Mouse (Mus musculus): Measurements from ENCODE around the gene Csrnp1. TPM values are rescaled to one million over a fixed set of nuclear protein-coding genes. Genes with fewer than 3 reads are reported as not detected.
A peak's percentile ranks its signal among the peaks of the same experiment; 100 is the strongest.

The Csrnp1 gene
- polyA plus RNA-seq, 1 experiment from 2014 or later = 2.2 TPM

DNA sequence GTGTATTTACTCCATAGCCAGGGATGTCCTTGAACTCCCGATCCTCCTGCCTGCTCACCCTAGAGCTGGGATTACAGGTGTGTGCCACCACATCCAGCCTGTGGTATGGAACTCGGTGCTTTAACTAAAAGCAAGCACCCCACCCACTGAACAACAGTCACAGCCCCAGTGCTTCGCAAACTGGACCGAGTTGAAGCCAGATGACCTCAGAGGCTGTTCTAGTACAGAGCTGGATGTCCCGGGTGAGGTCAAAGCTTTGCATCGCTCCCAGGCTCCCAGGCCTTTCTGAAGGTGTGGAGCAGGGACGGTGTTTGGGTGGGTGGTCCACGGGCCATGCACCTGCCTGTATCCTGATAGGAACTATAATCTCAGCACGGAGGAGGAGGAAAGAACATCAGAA, 33.1 kb downstream of the Csrnp1 start:
- H3K9ac ChIP-seq = no peak overlapping the region
- ATAC-seq (ENCODE audit: low FRiP score) = no peak
- no peaks in the 10 kb centered on the region for H3K27me3 ChIP-seq
- WGBS = 80% methylated on average over 9 of the region's 9 CpGs
- no peaks in the 10 kb centered on the region for H3K9me3 ChIP-seq
- H3K36me3 ChIP-seq (replicated peaks) = no peaks in the 10 kb centered on the region
- no peak overlapping the region for H3K27ac ChIP-seq
- H3K4me3 ChIP-seq (replicated peaks) = no peak overlapping the region
- no peak overlapping the region for H3K4me2 ChIP-seq
- no peaks in the 10 kb centered on the region for H3K4me1 ChIP-seq

DNA sequence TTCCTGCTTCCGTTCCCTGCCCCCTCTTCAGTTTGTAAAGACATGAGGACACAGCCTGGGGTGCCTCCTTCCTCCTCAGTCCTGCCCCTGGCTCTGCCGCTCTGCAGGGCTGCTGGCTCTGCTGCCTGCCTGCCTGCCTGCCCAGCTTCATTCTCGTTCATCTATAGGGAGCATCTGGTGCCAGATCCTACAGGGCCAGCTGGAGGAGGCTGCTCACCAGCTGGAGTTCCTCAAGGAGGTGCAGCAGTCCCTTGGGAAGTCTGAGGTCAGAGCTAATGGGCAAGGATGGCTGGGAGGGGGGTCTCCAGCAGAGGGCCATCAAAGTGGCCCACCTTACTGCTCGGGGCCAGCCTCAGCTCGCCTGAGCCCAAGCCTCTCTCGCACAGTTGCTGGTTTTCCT, 34.0 kb downstream of the Csrnp1 start:
- ATAC-seq (ENCODE audit: low FRiP score) = no peak
- Histone ChIP-seq H3K4me3 (replicated peaks) (no peak overlapping the region), H3K4me1 (no peaks in the 10 kb centered on the region), H3K36me3 (replicated peaks) (no peaks in the 10 kb centered on the region), H3K27me3 (no peaks in the 10 kb centered on the region), H3K9ac (no peak overlapping the region), H3K27ac (no peak overlapping the region), H3K9me3 (no peaks in the 10 kb centered on the region), H3K4me2 (no peak overlapping the region)
- 62% methylated on average over 6 of the region's 6 CpGs for WGBS

DNA sequence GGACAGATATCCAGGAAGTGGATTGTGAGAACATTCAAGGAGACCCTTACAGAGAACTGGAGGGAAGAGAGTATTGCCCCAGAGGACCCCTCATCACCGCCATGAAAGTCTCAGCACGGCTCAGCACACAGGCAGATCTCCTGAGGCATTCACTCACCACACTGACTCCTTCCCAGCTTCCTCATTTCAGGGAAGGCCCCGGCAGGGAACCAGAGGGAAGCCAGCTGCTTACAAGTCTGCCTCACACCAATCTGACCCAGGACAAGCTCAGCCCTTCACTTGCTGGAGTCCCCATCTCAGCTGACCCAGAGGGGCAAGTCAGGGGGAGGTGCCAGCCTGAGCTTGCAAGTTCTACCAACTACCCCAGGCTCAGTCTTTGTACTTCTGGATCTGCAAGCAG, 35.7 kb downstream of the Csrnp1 start:
- H3K36me3 ChIP-seq (replicated peaks) = no peaks in the 10 kb centered on the region
- no peaks in the 10 kb centered on the region for H3K4me1 ChIP-seq
- no peak overlapping the region for H3K9ac ChIP-seq
- no peak overlapping the region for H3K4me3 ChIP-seq (replicated peaks)
- H3K4me2 ChIP-seq = no peak overlapping the region
- H3K27me3 ChIP-seq = no peaks in the 10 kb centered on the region
- no peak for ATAC-seq (ENCODE audit: low FRiP score)
- H3K9me3 ChIP-seq = no peaks in the 10 kb centered on the region
- WGBS = 69% methylated on average over 3 of the region's 3 CpGs
- no peak overlapping the region for H3K27ac ChIP-seq

DNA sequence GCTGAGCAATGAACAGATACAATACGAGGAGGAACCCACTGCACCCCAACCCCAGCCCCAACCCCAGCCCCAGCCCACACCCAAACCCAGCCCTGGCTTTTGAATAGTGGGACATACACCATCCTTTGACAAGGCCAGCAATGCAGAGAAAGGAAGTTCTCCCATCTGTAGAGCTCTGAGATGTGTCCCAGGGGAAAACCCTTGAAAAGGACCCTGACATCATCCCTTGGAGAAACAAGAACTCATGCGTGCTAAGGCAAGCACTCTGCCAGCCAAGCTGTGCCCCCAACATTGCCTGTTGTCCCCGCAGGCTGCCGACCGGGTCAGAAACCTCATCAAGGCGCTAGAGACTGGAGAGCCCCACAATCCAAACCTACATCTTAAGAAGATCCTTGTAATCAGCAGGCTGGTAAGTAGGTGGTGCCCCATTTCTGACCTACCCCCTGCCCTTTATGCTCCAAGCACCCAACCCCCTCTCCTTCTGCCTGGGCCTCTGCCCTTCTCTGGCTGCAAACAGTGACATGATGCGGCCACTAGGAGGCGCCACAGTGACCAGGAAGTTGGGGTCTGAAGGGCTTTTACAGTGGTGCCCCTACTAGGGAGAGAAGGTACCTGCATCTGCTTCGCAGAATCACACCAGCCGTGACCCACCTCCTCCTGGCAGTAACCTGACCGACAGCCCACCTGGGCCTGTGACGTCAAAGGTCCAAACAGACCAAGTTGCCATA, 39.1 kb downstream of the Csrnp1 start:
- Histone ChIP-seq H3K27me3 (no peaks in the 10 kb centered on the region), H3K36me3 (replicated peaks) (no peaks in the 10 kb centered on the region), H3K27ac (no peak overlapping the region), H3K4me1 (no peaks in the 10 kb centered on the region), H3K4me3 (replicated peaks) (no peak overlapping the region), H3K9me3 (no peaks in the 10 kb centered on the region), H3K9ac (no peak overlapping the region), H3K4me2 (no peak overlapping the region)
- no peak for ATAC-seq (ENCODE audit: low FRiP score)
- WGBS = 72% methylated on average over 12 of the region's 12 CpGs

DNA sequence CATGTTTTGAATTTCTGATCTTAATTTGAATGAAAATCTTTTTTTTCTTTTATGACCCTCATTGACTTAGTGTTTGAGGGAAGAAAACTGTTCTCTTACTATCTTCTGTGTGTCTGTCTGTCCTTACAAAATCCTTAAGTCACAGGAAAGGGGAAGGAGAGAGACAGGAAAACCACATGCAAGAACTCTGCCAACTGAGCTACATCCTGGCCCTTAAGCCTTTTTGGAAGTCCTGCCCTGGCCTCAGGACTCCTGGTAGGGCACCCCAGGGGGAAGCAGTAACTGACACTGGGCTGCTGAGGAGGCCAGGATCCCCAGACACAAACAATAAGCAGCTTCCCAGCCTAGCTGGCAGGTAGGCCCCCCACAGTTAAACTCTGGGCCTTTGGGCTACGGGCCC, 41.1 kb downstream of the Csrnp1 start:
- Histone ChIP-seq H3K36me3 (replicated peaks) (no peaks in the 10 kb centered on the region), H3K4me3 (replicated peaks) (no peak overlapping the region), H3K27ac (no peak overlapping the region), H3K4me2 (no peak overlapping the region), H3K4me1 (no peaks in the 10 kb centered on the region), H3K9ac (no peak overlapping the region), H3K27me3 (no peaks in the 10 kb centered on the region), H3K9me3 (no peaks in the 10 kb centered on the region)
- no peak for ATAC-seq (ENCODE audit: low FRiP score)
- WGBS = 57% methylated on average over 1 of the region's 1 CpGs

DNA sequence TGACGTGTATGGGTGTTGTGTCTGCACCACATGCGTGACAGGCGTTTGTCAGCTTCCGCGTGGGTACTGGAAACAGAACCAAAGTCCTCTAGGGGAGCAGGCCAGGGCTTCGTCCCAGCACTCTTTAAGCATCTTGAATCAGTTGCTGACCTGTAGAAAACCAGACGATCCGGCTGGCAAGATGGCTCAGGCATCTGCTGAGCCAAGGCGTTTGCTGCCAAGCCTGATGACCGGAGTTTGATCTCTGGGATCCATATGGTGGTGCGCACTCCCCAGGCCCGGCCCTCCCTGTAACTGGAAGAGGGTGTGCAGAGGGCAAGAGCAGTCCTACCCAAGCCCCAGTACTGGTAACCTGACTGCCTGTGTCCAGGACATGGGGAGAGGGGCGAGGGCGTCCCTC, 42.6 kb downstream of the Csrnp1 start:
- H3K9me3 ChIP-seq = no peaks in the 10 kb centered on the region
- WGBS = 92% methylated on average over 14 of the region's 14 CpGs

DNA sequence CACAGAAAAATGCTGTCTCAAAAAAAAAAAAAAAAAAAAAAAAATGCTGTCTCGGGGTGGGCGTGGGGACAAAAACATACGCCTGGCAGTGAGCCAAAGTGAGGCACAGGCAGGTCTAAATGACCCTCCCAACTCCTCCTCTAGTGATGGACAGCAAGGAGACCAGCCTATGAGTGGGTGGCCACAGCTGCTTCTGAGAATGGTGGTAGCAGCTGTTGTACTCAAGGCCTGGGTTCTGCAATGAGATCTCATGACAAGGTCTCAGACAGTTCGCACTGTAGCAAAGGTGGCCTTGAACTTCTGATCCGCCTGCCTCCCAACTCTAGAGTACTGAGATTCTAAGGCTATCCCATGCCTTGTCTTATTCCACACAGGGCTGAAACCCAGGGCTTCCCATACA, 43.1 kb downstream of the Csrnp1 start:
- H3K27me3 ChIP-seq = no peaks in the 10 kb centered on the region
- 92% methylated on average over 5 of the region's 5 CpGs for WGBS

More for the DNA sequence above, 42.6 kb downstream of the Csrnp1 start:
- Histone ChIP-seq H3K36me3 (replicated peaks) (no peaks in the 10 kb centered on the region), H3K4me1 (peaks cover 6% of the 10 kb centered on the region), H3K4me3 (replicated peaks) (no peak overlapping the region), H3K27ac (no peak overlapping the region), H3K4me2 (no peak overlapping the region), H3K27me3 (no peaks in the 10 kb centered on the region), H3K9ac (no peak overlapping the region)
- ATAC-seq (ENCODE audit: low FRiP score) = no peak

DNA sequence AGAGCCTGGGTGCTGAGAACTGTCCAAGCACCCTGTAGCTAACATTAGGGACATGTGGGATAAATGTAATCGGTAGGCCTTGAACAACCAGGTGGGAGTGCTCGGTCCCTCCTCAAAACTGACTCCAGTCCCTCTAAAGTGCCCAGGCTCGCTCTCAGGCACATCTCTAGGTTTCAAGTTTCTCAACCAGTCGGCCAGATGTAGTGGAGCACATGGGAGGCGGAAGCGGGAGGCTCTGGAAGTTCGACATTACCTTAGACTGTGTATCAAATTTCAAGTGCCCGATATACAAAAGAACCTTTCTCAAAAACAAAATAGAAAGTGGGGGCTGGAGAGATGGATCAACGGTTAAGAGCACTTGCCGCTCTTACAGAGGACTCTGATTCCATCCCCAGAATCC, 44.8 kb downstream of the Csrnp1 start:
- H3K27me3 ChIP-seq = no peaks in the 10 kb centered on the region
- 75% methylated on average over 10 of the region's 10 CpGs for WGBS
- H3K9ac ChIP-seq = no peak overlapping the region

More for the DNA sequence above, 43.1 kb downstream of the Csrnp1 start:
- Histone ChIP-seq H3K9ac (no peak overlapping the region), H3K4me3 (replicated peaks) (no peak overlapping the region), H3K9me3 (no peaks in the 10 kb centered on the region), H3K27ac (no peak overlapping the region), H3K36me3 (replicated peaks) (no peaks in the 10 kb centered on the region), H3K4me1 (peaks cover 11% of the 10 kb centered on the region), H3K4me2 (no peak overlapping the region)
- ATAC-seq (ENCODE audit: low FRiP score) = no peak

DNA sequence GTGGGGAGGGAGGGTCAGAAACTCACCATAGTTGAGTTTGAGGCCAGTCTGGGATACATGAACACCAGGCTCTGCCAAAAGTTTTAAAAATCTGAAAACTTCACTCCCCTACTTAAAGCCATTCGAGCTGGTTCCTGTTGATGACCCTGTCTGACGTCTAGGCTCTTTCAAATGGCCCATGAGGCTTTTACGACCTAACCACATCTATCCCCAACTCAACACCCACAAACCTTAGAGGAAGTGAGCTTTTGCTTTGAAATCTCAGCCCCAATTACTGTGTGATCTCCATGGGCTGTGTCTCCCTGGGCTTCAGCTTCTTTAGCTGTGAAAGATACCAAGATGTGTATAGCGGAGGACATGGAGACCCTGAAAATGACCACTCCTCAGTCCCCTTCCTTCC, 46.0 kb downstream of the Csrnp1 start:
- no peak overlapping the region for H3K4me3 ChIP-seq (replicated peaks)
- no peak overlapping the region for H3K27ac ChIP-seq
- no peaks in the 10 kb centered on the region for H3K27me3 ChIP-seq
- H3K4me2 ChIP-seq = no peak overlapping the region
- WGBS = 84% methylated on average over 4 of the region's 4 CpGs
- no peak overlapping the region for H3K9ac ChIP-seq
- H3K4me1 ChIP-seq = peaks cover 14% of the 10 kb centered on the region
- no peaks in the 10 kb centered on the region for H3K36me3 ChIP-seq (replicated peaks)
- no peaks in the 10 kb centered on the region for H3K9me3 ChIP-seq
- ATAC-seq (ENCODE audit: low FRiP score) = no peak

More for the DNA sequence above, 44.8 kb downstream of the Csrnp1 start:
- ATAC-seq (ENCODE audit: low FRiP score) = no peak
- H3K36me3 ChIP-seq (replicated peaks) = no peaks in the 10 kb centered on the region
- H3K27ac ChIP-seq = no peak overlapping the region
- peaks cover 14% of the 10 kb centered on the region for H3K4me1 ChIP-seq
- H3K4me3 ChIP-seq (replicated peaks) = no peak overlapping the region
- no peaks in the 10 kb centered on the region for H3K9me3 ChIP-seq
- no peak overlapping the region for H3K4me2 ChIP-seq

DNA sequence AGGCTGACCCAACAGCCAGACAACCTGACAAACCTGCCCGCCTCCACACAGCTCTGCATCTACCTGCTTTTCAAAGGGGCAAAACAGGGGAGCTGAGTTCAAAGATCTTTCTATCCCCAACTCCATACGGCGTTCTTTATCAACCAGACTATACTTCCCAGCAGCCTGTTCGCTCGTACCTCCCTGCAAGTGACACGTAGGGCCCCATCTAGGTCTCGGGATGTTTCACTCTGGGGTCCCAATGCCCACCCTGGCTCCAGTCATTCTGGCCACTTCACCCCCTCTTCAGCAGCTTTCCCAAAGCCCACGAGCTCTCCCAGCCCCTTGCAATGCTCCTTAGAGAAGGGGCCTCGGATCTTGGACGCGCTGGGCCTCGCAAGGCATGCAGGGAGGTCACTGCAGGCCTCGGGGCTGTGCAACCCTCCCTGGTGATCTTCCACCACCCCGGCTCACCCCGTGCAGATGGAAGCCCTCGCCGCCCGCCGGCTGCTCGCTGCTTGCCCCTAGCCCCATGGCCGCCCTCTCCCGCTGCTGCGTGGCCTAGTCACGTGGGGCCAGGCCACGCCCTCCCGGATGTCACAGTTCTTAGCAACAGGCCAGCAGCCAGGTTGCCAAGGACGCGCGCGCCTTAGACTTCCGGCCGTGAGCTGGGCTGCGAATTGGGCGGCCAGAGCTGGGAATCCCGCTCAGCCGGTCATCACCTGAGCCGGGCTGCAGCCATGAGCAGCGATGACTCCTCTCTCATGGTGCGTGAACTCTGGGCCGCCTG, 47.3 kb downstream of the Csrnp1 start, which contains the start of the genes Gorasp1 and Ttc21a:
Gorasp1 (minus strand) TSS at position 561 of the 769 bp plus-strand sequence.
Ttc21a (plus strand) TSS at position 602 of the 769 bp plus-strand sequence.
- Histone ChIP-seq H3K4me3 (replicated peaks) (peak within 1 kb of the TSS; percentile 58), H3K9me3 (no peaks in the 10 kb centered on the region), H3K27me3 (no peaks in the 10 kb centered on the region), H3K4me2 (peak within 1 kb of the TSS; percentile 93), H3K4me1 (peaks cover 14% of the 10 kb centered on the region), H3K27ac (0 out of 2 replicates have a peak within 1 kb of the TSS, but pooled peaks have one; percentile 51), H3K9ac (peak within 1 kb of the TSS; percentile 82), H3K36me3 (replicated peaks) (peaks cover 6% of the 10 kb centered on the region; the same call in 1 of the 2 replicates)
- 3% methylated on average over 40 of the region's 40 CpGs for WGBS
- ATAC-seq (ENCODE audit: low FRiP score) = peak; percentile 99

DNA sequence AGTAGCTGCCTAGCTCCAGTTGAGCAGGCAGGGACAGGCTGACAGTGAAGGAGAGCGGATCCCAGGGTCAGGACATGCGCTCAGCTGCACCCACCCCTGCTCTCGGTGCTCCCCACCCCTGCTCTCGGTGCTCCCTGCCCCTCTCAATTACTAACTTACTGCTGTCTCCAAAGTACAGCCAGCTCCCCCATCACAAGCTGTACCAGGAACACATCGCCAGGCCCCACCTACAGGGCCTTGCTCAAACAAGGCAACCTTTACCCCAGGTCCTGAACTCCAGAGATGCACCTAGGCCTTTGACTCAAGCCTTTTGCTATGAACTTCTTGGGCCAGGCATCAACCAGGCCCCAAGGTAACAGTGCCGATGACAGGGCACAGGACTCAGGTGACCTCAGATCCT, 50.8 kb downstream of the Csrnp1 start:
- Histone ChIP-seq H3K27me3 (no peaks in the 10 kb centered on the region), H3K36me3 (replicated peaks) (peaks cover 32% of the 10 kb centered on the region)
- 85% methylated on average over 6 of the region's 6 CpGs for WGBS

DNA sequence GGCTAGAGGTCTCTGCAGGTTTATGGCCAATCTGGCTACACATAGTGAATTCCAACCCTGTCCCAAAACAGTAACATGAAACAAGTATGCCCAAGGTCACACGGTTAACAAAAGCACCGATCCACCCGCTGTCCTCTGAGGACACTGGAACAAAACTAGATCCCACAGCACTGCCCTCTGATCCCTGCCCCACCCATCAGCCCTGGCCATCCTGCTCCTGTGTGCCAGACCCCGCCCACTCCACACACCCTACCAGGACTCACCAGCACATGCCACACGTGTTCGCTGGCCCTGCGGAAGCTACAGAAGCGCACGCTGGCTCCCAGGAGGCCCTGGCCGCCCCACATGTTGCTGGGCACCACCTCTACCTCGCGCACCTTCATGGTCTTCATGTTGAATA, 52.1 kb downstream of the Csrnp1 start:
- peaks cover 44% of the 10 kb centered on the region for H3K36me3 ChIP-seq (replicated peaks)
- no peak overlapping the region for H3K4me3 ChIP-seq (replicated peaks)
- no peaks in the 10 kb centered on the region for H3K27me3 ChIP-seq
- H3K9me3 ChIP-seq = no peaks in the 10 kb centered on the region
- peaks cover 10% of the 10 kb centered on the region for H3K4me1 ChIP-seq
- H3K27ac ChIP-seq = no peak overlapping the region
- H3K4me2 ChIP-seq = no peak overlapping the region
- ATAC-seq (ENCODE audit: low FRiP score) = no peak
- no peak overlapping the region for H3K9ac ChIP-seq
- WGBS = 89% methylated on average over 12 of the region's 12 CpGs

More for the DNA sequence above, 50.8 kb downstream of the Csrnp1 start:
- Histone ChIP-seq H3K4me1 (peaks cover 14% of the 10 kb centered on the region), H3K4me2 (no peak overlapping the region), H3K4me3 (replicated peaks) (no peak overlapping the region), H3K27ac (no peak overlapping the region), H3K9me3 (no peaks in the 10 kb centered on the region), H3K9ac (no peak overlapping the region)
- ATAC-seq (ENCODE audit: low FRiP score) = no peak

Data from forebrain, embryonic 12.5 days (tissue).